Mouse (Mus musculus): ENCODE data around the gene Baat.
"Not testable (repeated sequence)": the region's sequence is repeated elsewhere in the genome, so short reads cannot be mapped to it uniquely, and the experiment has no call there.

The Baat gene

GRCm38 (mm10) chr4:49485442-49485841 lies 20.9 kb downstream of the Baat start:
- in situ Hi-C loops (cut with MboI, MseI) = no loop called here

DNA sequence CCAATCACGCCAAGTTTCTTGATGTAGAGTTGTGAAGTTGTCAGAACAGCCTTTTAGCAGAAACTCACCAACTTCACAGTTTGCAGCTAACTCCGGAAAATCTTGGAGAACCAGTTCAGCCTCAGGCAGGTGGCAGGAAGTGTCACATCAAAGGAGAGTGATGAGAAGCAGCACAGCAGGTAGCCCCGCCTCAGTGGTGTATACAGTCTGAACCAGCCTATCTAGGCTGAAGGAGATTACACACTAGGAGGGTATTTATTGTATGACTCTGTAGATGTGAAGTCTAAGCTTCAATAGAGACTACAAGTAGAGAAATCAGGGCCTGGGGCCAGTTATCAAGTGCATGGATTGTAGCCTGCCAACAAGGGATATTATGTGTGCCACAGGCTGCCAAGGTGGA lies 25.5 kb downstream of the Baat start:
- in situ Hi-C loops (cut with MboI, MseI) = no loop called here

GRCm38 (mm10) chr4:49480104-49480760 lies 26.1 kb downstream of the Baat start:
- in situ Hi-C loops (cut with MboI, MseI) = no loop called here

DNA sequence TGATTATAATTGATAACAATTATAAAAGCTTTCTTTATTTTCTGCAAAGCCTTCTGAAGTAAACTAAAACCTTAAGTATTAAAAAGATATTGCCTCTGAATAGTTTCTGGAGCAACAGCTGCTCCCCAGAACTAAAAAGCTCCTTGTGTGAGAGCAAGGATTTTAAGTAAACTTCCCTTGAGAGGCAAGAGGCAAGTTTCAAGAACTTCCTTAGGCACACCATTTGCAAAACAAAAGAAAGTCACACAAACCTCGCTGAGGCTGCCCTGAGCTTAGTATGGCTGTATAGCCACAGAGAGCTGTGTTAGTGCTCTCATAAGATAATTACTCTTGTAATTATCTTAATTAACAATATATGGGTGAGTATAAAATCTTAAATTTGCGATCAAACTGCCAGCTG lies 27.3 kb downstream of the Baat start:
- in situ Hi-C loops (cut with MboI, MseI) = not testable (repeated sequence)

DNA sequence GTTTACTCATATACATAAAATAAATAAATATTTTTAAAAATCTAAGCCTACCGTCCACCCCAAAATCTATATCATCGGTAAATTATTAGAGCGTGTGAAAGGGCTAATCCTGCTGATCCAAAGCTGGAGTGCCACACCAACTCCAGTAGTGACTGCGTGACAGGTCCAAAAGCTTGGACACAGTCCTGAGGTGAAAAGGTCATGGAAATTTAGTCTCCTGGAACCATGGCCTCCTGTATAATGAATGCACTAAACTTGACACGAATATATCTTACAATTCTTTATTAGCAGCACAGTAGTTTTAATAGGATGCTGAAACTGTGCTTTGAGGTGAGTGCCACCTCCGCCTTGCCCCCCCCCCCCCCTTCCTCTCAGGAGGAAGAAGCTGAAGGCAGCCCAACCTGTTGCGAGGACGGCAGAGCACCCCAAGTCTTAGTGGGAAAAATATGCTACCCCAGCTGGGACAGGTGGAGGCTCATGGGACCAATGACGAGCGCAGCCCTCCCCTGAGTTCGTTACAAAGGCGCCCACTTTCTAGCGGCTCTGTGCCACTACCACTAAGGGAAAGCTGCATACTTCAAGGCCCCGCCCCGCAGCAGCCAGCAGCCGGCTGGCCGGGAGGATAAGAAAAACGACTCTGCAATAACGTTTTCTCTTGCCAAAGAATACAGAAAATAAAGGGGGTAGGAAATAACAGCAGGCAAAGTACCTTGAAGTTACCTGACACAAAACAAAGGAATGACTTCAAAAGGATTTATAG lies 28.1 kb downstream of the Baat start:
- in situ Hi-C loops (cut with MboI, MseI) = no loop called here

GRCm38 (mm10) chr4:49474583-49474982 lies 31.8 kb downstream of the Baat start:
- in situ Hi-C loops (cut with MboI, MseI) = no loop called here

GRCm38 (mm10) chr4:49473435-49474100 lies 32.8 kb downstream of the Baat start, which contains the start of gene Acnat1:
Acnat1 (minus strand) TSS chr4:49473912.
- in situ Hi-C loops (cut with MboI, MseI) = no loop called here

DNA sequence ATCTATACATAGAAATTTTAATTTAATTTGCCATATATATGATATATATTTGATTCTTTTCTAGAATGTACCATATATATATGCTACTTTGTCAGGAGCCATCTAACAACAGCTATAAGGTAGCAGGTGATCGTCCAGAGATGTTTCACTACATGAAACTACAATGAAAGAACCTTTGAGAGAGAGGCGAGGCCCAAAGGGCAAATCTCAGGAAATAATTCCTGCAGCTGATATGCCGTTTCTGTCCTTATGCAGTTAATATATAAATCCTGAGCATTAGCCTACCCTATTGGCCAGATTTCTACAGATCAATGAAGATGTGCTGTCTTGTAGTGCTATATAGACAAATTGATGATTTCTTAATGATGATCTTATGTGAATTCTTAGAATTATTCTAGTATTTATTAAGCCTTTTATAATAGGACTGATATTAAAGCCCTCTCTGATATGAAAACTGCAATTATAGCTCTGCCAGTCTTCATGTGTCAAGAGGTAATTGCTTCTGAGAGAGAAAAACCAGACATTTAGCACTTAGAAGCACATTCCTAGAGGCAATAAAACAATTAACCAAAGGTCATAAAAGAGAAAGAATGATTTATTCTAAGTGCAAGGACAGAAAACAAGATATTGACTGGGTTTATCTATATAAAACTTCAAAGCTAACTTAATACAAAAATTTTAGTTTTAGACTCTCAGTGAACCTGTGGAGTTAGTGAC lies 36.8 kb downstream of the Baat start:
- in situ Hi-C loops (cut with MboI, MseI) = no loop called here

GRCm38 (mm10) chr4:49467360-49467759 lies 39.0 kb downstream of the Baat start:
- in situ Hi-C loops (cut with MboI, MseI) = no loop called here

DNA sequence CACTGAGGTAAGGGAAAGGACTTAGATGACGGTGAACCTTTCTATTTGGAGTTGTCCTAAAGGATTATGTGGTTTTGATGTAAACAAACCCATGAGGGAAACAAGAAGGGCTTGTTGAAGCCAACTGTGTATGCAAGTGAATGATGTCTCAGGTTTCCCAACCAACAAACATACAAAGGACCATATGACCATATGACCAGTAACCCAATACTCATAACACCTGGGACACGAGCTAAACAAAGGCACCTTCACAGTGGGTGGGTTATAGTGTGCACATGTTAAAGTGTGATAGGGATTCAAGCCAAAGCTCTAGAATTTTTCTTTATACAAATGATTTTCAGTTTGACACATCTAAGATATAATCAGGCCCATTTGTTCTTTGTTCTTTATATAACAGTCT lies 50.2 kb downstream of the Baat start:
- in situ Hi-C loops (cut with MboI, MseI) = no loop called here

DNA sequence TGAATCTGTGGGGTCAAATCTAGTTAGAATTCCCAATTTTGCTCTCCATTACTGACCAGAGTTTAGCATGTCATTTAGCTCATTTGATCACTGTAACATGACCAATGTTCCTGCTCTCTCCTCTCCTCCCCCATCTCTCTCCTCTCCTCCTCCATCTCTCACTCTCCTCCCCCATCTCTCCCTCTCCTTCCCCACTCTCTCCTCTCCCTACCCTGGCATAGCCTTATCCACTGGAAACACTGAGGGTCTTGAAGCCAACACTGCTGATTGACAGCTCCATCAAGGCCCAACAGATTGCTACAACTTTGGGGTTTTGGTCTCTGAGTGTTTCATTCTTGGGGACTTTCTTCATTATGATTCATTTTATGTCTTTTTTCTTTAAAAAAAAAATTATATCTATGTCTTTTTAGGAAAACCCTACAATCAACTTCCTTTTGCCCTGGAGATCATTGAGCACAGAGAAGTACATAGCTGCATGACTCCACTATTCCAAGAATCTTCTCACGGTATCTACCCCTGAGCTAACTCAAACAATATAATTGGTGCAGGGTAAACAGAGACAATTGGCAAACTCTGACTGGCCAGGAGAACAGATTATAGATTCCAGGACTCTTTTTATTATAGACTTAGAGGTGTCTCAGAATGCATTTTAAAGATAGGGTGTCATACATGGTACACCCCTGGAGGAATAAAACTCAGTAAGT lies 54.4 kb downstream of the Baat start:
- in situ Hi-C loops (cut with MboI, MseI) = no loop called here

DNA sequence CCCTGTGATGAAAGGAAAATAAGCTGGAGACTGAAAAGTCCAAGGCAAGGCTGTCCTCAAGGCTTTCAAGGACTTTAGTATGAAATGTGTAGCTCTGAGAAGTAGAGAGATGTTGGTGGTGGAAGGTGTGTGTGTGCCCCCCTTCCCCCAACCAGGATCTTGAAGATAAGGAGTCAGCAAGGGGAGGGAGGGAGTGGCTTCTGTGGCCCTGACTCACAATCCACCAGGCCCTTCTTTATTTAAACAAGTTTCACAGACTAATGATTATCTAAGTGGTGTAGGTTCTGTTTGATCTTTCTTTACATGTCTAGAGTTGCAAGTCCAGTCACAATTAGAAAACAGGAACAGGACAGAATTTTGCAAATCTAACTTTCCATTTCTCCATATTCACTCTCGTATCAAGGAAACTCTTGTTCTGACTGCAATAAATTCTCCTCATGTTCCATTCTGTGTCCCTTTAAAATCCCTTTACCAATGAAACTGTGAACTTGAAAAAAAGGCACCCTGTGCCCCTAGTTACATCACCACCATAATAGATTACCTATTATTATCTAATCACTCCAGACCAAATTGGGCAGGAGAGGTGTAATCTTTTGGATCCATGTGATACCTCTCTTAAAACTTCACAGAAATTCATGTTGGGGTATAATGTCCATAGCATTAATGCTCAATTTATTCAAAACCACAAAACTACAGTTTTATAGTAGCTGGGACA lies 55.1 kb downstream of the Baat start:
- in situ Hi-C loops (cut with MboI, MseI) = not testable (repeated sequence)
